Mouse (Mus musculus) embryonic facial prominence, embryonic 11.5 days (tissue): ENCODE measurements around the gene Sh2d2a. TPM values are rescaled to one million over a fixed set of nuclear protein-coding genes. Genes with fewer than 3 reads are reported as not detected.
"Not testable (repeated sequence)": the region's sequence is repeated elsewhere in the genome, so short reads cannot be mapped to it uniquely, and the experiment has no call there.

ENCODE experiments used
- ATAC-seq: fragments of 200-750 bp; cut with Nextera tagmentation; replicated peaks from 2 replicates; pipeline ENCODE4 v1.8.0; 2017; ENCODE audit warnings: low read depth; ENCODE audit not compliant: insufficient number of reproducible peaks, low FRiP score, low TSS enrichment
- DNase-seq: peaks from one replicate; pipeline ENCODE4 v3.0.0-alpha.2; 2015; ENCODE audit warnings: low spot score
- H3K27ac ChIP-seq: fragments of 300-500 bp; sonication (generic); replicated peaks from 2 replicates; pipeline ENCODE4 v1.5.1; 2014; ENCODE audit warnings: mild to moderate bottlenecking, low read depth, low read length, control low read depth
- H3K27me3 ChIP-seq: fragments of 300-500 bp; sonication (generic); 2 replicates; pipeline ENCODE4 v1.6.1; 2014; ENCODE audit warnings: mild to moderate bottlenecking, low read length, moderate library complexity, mixed read lengths; ENCODE audit not compliant: control insufficient read depth, insufficient read depth
- H3K36me3 ChIP-seq: fragments of 300-500 bp; sonication (generic); replicated peaks from 2 replicates; pipeline ENCODE4 v1.6.1; 2014; ENCODE audit warnings: low read depth, mild to moderate bottlenecking, low read length, moderate library complexity, mixed read lengths; ENCODE audit not compliant: control insufficient read depth, insufficient read depth
- H3K4me1 ChIP-seq: fragments of 300-500 bp; sonication (generic); 2 replicates; pipeline ENCODE4 v1.6.1; 2014; ENCODE audit warnings: low read length, mixed read lengths; ENCODE audit not compliant: control insufficient read depth, insufficient read depth
- H3K4me2 ChIP-seq: fragments of 300-500 bp; sonication (generic); 2 replicates; pipeline ENCODE4 v1.6.1; 2014; ENCODE audit warnings: low read depth, mild to moderate bottlenecking, control low read depth, low read length, moderate library complexity
- H3K4me3 ChIP-seq: fragments of 300-500 bp; sonication (generic); 2 replicates; pipeline ENCODE4 v1.5.1; 2014; ENCODE audit warnings: low read depth, low read length, control low read depth
- H3K9ac ChIP-seq: fragments of 300-500 bp; sonication (generic); replicated peaks from 2 replicates; pipeline ENCODE4 v1.6.1; 2014; ENCODE audit warnings: mild to moderate bottlenecking, control low read depth, low read length
- H3K9me3 ChIP-seq: fragments of 300-500 bp; sonication (generic); replicated peaks from 2 replicates; pipeline ENCODE4 v1.6.1; 2016; ENCODE audit warnings: mild to moderate bottlenecking, low read length, inconsistent platforms, mixed read lengths; ENCODE audit not compliant: control insufficient read depth
- WGBS: fragments of 180-500 bp; shearing (Covaris S2); extraction: QIAGEN DNeasy Blood & Tissue Kit; methylation state at CpG from one replicate; pipeline ENCODE4 v1.1.7; 2014; 5-methylcytosine and 5-hydroxymethylcytosine counted together
- polyA plus RNA-seq: library from polyadenylated mRNA; unstranded; fragments of >200 nt; fragmentation: Nextera tagmentation; extraction: Ambion mirVana; gene quantifications from 2 replicates; pipeline ENCODE4 v1.2.1, GENCODE M21; 2014

The Sh2d2a gene
- polyA plus RNA-seq, 1 experiment from 2014 or later = not detected

- H3K36me3 ChIP-seq = peaks cover 2% of the 10 kb centered on the region; the same call in 1 of the 2 replicates
These were observed 13.3 kb downstream of the Sh2d2a start for GRCm38 (mm10) chr3:87859813-87860212.

DNA sequence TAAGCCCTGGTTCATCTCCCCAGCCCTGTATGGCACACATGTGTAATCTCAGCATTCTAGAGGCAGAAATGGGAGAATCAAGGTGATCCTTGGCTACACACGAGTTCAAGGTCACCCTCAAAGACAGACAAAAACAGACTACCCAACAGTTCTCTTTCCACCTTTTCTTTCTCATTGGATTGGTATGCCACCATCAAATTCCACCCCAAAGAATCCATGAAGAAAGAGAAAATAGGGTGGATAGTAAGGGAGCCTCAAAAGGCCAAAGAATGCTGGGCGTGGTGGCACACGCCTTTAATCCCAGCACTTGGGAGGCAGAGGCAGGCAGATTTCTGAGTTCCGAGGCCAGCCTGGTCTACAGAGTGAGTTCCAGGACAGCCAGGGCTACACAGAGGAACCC is 17.6 kb downstream of the Sh2d2a start:
- H3K27ac ChIP-seq, H3K9me3 ChIP-seq, H3K4me1 ChIP-seq, DNase-seq, ATAC-seq, H3K4me3 ChIP-seq, H3K9ac ChIP-seq, H3K36me3 ChIP-seq, H3K4me2 ChIP-seq, H3K27me3 ChIP-seq: not testable (repeated sequence)
- 91% methylated on average over 4 of the region's 4 CpGs for WGBS

More at GRCm38 (mm10) chr3:87859813-87860212, 13.3 kb downstream of the Sh2d2a start:
- ATAC-seq (no peak), DNase-seq (peak; percentile 83)
- Histone ChIP-seq H3K4me2 (no peak overlapping the region), H3K27ac (no peak overlapping the region), H3K9me3 (no peaks in the 10 kb centered on the region), H3K4me3 (no peak overlapping the region), H3K9ac (no peak overlapping the region), H3K4me1 (no peaks in the 10 kb centered on the region), H3K27me3 (no peaks in the 10 kb centered on the region)
- WGBS = 31% methylated on average over 3 of the region's 3 CpGs

- no peaks in the 10 kb centered on the region for H3K36me3 ChIP-seq
- DNase-seq = no peak
- WGBS = 94% methylated on average over 4 of the region's 4 CpGs
These were observed 31.2 kb downstream of the Sh2d2a start for GRCm38 (mm10) chr3:87877730-87878129.

GRCm38 (mm10) chr3:87884291-87884690 is 37.7 kb downstream of the Sh2d2a start:
- H3K9me3 ChIP-seq = no peaks in the 10 kb centered on the region
- no peak for ATAC-seq
- WGBS = 4% methylated on average over 3 of the region's 3 CpGs
- no peaks in the 10 kb centered on the region for H3K4me1 ChIP-seq
- no peaks in the 10 kb centered on the region for H3K27me3 ChIP-seq
- no peak overlapping the region for H3K27ac ChIP-seq
- H3K36me3 ChIP-seq = no peaks in the 10 kb centered on the region
- H3K4me2 ChIP-seq = peak overlapping the region; percentile 57
- no peak for DNase-seq
- H3K9ac ChIP-seq = peak overlapping the region; percentile 95
- H3K4me3 ChIP-seq = peak overlapping the region; percentile 97

More at GRCm38 (mm10) chr3:87877730-87878129, 31.2 kb downstream of the Sh2d2a start:
- H3K4me3 ChIP-seq = no peak overlapping the region
- no peaks in the 10 kb centered on the region for H3K4me1 ChIP-seq
- no peak for ATAC-seq
- H3K4me2 ChIP-seq = no peak overlapping the region
- H3K27ac ChIP-seq = no peak overlapping the region
- H3K9me3 ChIP-seq = no peaks in the 10 kb centered on the region
- H3K9ac ChIP-seq = no peak overlapping the region
- no peaks in the 10 kb centered on the region for H3K27me3 ChIP-seq

DNA sequence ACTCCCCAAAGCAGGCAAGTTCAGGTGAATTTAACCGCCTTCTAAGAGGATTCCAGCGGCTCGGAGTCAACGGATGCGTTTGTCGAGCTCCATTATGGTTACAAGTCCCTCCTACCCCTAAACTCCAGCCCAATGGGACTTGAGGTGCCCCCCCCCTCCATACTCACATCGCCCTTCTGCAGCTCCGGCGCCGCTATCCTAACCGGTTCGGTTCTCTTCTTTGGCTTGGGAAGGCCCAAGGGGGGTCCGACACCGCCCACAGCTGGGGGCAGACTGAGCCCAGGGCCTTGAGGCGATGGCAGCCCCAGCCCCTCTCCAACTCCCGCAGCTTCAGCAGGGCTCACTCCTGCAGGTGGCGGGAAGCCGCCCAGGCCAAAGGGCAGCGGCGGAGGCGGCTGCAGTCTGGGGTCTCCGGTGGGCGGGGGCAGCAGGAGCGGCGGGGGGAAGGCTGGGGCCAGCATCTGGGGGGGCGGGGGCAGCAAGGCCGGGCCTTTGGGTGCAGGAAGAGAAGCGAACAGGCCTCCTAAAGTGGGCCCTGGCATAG is 38.2 kb downstream of the Sh2d2a start:
- Histone ChIP-seq H3K27ac (peak overlapping the region; percentile 73), H3K9me3 (no peaks in the 10 kb centered on the region), H3K36me3 (no peaks in the 10 kb centered on the region), H3K4me2 (peak overlapping the region; percentile 57), H3K4me1 (no peaks in the 10 kb centered on the region), H3K4me3 (peak overlapping the region; percentile 97), H3K27me3 (no peaks in the 10 kb centered on the region), H3K9ac (peak overlapping the region; percentile 95)
- under 1% methylated on average over 24 of the region's 28 CpGs for WGBS
- ATAC-seq = peak; percentile 16
- peak; percentile 54 for DNase-seq

GRCm38 (mm10) chr3:87885281-87886003 is 38.9 kb downstream of the Sh2d2a start, which contains the start of gene Prcc:
TSS of gene Prcc (minus strand) at chr3:87885608.
- Histone ChIP-seq H3K36me3 (no peaks in the 10 kb centered on the region), H3K4me1 (no peaks in the 10 kb centered on the region), H3K9ac (peak within 1 kb of the TSS; percentile 95), H3K27ac (peak within 1 kb of the TSS; percentile 73), H3K4me3 (peak within 1 kb of the TSS; percentile 97), H3K4me2 (peak within 1 kb of the TSS; percentile 57), H3K9me3 (no peaks in the 10 kb centered on the region), H3K27me3 (no peaks in the 10 kb centered on the region)
- ATAC-seq (peak; percentile 95), DNase-seq (peak; percentile 97)
- WGBS = under 1% methylated on average over 28 of the region's 33 CpGs

DNA sequence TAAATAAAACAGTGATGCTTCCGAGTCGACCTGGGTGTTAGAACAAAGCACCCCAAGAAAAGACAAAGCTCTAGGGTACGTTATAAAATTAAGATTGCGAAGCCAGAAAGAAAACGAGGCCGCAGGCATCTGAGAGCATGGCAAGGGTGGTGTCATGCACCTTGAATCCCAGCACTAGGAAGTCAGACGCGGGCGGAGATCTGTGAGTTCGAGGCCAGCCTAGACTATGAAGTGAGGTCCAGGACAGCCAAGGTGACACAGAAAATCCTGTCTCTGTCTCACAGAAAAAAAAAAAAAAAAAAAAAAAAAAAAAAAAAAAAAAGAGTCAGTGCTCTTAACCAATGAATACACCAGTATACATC is 39.4 kb downstream of the Sh2d2a start:
- no peaks in the 10 kb centered on the region for H3K9me3 ChIP-seq
- peak overlapping the region; percentile 97 for H3K4me3 ChIP-seq
- no peak for DNase-seq
- no peaks in the 10 kb centered on the region for H3K4me1 ChIP-seq
- no peak overlapping the region for H3K27ac ChIP-seq
- no peaks in the 10 kb centered on the region for H3K27me3 ChIP-seq
- H3K36me3 ChIP-seq = no peaks in the 10 kb centered on the region
- H3K4me2 ChIP-seq = peak overlapping the region; percentile 5
- WGBS = 9% methylated on average over 10 of the region's 10 CpGs
- H3K9ac ChIP-seq = no peak overlapping the region; the same call in 1 of the 2 replicates
- ATAC-seq = peak; percentile 14; the same call in 1 of the 2 replicates

DNA sequence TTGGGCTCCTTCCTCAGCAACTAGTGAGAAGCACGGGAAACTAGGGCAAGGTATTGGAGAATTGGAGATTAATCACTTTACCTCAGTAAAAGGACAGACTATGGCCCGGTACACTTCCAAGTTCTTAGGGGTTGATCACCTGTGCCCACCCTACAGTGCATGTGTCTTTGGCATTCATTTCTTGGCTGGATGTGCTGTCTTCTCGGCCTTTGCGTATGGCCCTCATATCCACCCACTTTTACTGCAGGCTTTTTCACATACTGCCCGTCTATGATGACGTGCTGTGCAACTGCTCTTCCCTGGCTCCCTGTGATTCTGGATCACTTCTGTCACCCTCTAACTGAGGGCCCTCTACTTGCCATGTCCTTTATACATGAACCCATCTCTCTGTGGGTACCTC is 39.9 kb downstream of the Sh2d2a start:
- Histone ChIP-seq H3K27ac (no peak overlapping the region), H3K36me3 (no peaks in the 10 kb centered on the region), H3K9me3 (no peaks in the 10 kb centered on the region), H3K27me3 (no peaks in the 10 kb centered on the region), H3K4me3 (no peak overlapping the region), H3K9ac (no peak overlapping the region), H3K4me2 (no peak overlapping the region), H3K4me1 (no peaks in the 10 kb centered on the region)
- WGBS = 77% methylated on average over 6 of the region's 6 CpGs
- DNase-seq (no peak), ATAC-seq (no peak)
